Mouse (Mus musculus) fat pad, adult 2 months (tissue): ENCODE data around the gene Psmd8.
A peak's percentile ranks its signal among the peaks of the same experiment; 100 is the strongest.
"Not testable (repeated sequence)": the region's sequence is repeated elsewhere in the genome, so short reads cannot be mapped to it uniquely, and the experiment has no call there.

Experiments used
- DNase-seq: peaks from one replicate; pipeline ENCODE4 v3.0.0-alpha.2; 2011; ENCODE audit warnings: low read depth, low spot score; ENCODE audit errors: extremely low read depth

Gene Psmd8

GRCm38 (mm10) chr7:29180077-29180853 lies at the start of gene Psmd8:
TSS of gene Psmd8 (minus strand) at chr7:29180701.
- DNase-seq, result peak; percentile 82

DNA sequence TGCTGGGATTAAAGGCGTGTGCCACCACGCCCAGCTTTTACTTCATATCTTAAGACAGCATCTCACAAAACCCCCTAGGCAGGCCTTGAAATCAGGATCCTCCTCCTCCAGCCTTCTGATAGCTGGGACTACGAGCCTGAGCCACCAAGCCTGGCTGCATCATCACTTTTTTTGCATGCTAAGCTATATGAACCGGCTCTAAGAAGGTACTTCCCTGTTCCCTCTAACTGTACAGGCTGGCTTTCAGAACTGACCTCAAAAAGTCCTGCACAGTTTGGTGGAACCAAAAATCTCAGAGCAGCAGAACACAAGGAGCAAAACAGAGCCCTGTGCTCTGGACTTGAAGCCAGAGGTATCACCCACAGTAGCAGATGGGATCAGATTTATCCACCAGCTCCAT lies 47.7 kb upstream of the Psmd8 start:
- DNase-seq, result no peak

GRCm38 (mm10) chr7:29225520-29225919 lies 45.0 kb upstream of the Psmd8 start:
- DNase-seq, result no peak

DNA sequence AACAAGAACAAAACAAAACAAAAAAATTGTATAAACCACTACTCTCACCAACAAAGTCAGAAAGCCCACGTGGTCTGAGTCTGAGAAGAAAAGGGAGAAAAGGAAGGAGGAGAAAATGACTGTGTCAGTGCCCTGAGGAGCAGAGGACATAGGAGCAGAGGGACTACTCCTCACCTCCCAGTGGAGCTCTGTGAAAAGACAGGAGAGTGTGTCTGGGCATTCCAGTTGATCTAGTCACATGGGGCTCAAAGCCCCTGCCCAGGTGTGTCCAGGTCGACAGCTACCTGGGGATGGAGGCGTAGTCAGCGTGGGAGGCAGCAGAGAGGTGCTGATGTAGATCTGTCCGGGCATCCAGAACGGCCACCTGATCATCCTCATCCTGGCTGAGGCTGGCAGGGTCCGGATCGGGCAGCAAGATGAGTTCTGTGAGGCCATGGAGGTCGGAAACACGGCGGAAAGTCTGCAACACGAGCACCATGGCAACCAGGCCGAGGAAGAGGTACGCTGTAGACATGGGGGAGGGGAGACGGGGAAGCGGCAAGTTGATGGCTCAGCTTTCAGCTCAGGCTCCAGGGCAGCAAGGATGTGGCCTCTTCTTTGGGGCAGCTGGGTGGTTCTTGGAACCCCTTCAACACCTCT lies 44.4 kb upstream of the Psmd8 start:
- DNase-seq, result no peak

DNA sequence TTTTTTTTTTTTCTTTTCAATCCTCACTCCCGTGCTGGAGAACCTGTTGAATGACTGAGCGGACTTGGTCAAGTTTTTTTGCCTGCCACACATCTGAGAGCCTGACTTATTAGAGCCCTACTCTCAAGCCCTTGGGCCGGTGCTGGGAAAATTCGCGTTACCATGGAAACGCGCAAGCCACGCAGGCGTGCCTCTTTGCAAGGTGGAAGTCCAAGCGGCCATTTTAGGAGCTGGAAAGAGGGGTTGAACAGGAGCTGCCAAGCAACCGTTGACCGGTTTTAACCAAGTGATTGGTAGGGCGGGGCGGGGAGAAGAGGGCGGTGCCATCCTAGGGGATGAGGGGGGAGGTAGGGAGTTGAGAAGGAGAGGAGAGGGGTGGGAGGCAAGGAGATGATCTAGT lies 34.3 kb upstream of the Psmd8 start:
- no peak for DNase-seq

DNA sequence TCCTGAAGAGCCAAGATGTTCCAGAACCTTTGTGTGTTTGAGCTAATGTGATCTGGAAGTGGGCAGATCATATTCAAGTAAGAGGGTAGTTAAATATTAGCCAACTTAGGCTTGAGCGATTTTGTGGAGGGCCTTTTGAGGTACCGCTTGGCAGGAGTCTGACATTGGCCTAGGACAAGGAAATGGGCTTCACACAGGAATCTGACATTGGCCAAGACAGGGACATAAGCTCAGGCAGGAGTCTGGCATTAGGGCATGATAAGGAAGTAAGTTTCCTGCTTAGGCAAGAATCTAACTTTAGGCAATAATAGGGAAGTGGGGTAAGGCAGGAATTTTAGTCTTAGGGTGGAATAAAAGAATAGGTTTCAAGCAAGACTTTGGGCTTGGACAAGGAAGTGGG lies 33.7 kb upstream of the Psmd8 start:
- no peak for DNase-seq

DNA sequence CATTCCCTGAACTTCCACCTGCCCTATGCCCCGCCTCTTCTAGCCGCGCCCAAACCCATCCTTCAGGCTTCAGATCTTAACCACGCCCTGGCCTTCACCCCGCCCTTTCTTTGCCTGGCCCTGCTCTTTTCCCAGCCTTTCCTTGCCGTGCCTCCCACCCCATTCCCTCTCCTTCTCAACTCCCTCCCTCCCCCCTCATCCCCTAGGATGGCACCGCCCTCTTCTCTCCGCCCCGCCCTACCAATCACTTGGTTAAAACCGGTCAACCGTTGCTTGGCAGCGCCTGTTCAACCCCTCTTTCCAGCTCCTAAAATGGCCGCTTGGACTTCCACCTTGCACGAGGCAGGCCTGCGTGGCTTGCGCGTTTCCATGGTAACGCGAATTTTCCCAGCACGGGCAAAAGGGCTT lies 33.2 kb upstream of the Psmd8 start, which contains the start of gene Catsperg1:
Gene Catsperg1 (minus strand): TSS at position 361 of the 408 bp plus-strand sequence.
- DNase-seq, result no peak

- not testable (repeated sequence) for DNase-seq
Observed at GRCm38 (mm10) chr7:29212775-29213560, 32.5 kb upstream of the Psmd8 start.

- DNase-seq, result no peak
Observed at GRCm38 (mm10) chr7:29212199-29212765, 31.8 kb upstream of the Psmd8 start.

DNA sequence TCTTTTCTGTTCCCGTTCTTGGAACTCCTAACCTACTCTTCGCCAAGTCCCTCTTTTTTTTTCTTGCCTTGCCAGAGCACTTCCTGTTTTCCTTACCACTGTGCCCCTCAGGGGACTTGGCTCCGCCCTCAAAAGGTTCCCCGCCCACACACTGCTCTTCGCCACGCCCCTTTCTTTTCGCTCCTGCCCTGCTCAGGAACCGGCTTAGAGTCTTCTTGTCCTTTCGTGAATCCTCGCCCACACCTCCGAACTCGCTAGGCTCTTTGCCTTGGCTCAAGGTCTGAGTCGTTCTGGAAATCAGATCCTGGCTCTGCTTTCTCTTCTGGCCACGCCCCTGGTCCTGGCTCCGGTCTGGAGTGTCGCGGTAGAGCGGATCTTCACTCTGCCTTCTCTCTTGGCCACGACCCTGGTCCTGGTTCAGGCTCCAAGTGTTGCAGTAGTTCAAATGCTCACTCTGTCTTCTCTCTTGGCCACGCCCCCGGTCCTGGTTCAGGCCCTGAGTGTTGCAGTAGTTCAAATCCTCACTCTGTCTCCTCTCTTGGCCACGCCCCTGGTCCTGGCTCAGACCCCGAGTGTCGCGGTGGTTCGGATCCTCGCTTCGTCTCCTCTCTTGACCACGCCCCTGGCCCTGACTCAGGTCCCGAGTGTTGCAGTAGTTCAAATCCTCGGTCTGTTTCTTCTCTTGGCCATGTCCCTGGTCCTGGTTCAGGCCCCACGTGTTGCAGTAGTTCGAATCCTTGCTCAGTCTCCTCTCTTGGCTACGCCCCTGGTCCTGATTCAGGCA lies 31.1 kb upstream of the Psmd8 start:
- peak; percentile 98 for DNase-seq

DNA sequence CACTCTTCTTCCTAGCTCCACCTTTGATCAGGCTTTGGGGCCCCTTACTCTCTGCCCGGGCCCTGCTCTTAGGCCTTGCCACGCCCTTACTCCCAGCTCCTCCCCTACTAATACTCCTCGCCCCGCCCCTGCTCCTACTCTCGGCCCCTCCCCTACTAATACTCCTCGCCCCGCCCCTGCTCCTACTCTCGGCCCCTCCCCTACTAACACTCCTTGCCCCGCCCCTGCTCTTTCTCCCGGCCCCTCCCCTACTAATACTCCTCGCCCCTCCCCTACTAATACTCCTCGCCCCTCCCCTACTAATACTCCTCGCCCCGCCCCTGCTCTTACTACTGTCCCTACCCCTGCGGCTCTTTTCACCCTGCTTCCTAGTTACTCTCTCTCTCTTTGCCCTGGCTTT lies 30.5 kb upstream of the Psmd8 start:
- not testable (repeated sequence) for DNase-seq

- no peak for DNase-seq
Observed at GRCm38 (mm10) chr7:29202577-29202976, 22.1 kb upstream of the Psmd8 start.

- DNase-seq, result not testable (repeated sequence)
Observed at GRCm38 (mm10) chr7:29194230-29194629, 13.7 kb upstream of the Psmd8 start.

- DNase-seq, result not testable (repeated sequence)
Observed at GRCm38 (mm10) chr7:29181323-29181722, 822 bp upstream of the Psmd8 start.

DNA sequence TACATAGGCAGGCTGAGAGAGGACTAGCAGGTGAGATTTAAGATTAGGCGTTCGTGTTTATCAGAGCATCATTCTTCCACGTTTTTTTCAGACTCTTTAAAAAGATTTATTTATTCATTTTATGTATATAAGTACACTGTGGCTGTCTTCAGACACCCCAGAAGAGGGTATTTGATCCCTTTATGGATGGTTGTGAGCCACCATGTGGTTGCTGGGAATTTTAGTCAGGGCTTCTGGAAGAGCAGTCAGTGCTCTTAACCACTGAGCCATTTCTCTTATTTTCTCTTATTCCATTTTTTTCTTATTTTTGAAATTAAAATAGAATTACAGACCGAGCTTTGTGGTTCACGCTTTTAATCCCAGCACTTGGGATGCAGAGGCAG lies 344 bp upstream of the Psmd8 start:
- no peak for DNase-seq

DNA sequence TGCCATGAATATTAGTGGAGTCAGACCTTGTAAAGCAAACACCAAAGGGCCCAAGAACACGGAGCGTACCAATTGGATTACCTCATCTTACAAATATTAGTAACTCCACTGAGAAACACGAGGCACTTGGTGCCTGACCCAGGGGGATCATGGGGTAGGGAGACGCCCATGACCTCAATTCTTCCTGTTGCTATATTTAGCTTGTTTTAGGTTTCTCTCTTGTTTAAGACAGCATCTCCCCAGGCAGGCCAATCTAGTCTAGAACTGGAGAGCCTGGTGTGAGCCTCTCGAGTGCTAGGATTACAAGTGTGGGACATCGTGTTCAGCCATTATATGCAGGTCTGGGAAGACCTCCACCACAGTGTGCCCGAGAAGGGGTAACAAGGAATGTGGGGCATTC lies 1.2 kb downstream of the Psmd8 start:
- DNase-seq, result no peak

DNA sequence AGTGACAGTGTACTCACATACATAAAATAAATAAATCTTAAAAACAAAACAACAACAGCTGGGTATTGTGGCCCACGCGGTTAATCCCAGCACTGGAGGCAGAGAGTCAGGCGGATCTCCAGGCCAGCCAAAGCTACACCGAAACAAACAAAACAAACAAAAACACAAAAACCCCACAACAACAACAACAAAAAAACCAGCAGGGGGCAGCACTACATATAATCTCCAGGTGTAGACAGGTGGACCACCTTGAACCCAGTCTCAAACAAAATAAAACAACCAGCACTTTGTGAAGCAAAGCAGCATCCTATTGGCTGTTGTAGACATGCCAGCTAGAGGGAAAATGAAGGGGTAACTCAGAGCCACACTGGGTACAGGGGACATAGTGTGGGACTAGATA lies 2.4 kb downstream of the Psmd8 start:
- DNase-seq, result no peak

- DNase-seq, result no peak
Observed at GRCm38 (mm10) chr7:29172390-29173016, 8.0 kb downstream of the Psmd8 start.

- no peak for DNase-seq
Observed at GRCm38 (mm10) chr7:29171562-29172097, 8.9 kb downstream of the Psmd8 start.
